Mouse (Mus musculus) limb, embryonic 12.5 days (tissue): ENCODE measurements around the gene Cyp2c37. TPM values are rescaled to one million over a fixed set of nuclear protein-coding genes. Genes with fewer than 3 reads are reported as not detected.
"Not testable (repeated sequence)": the region's sequence is repeated elsewhere in the genome, so short reads cannot be mapped to it uniquely, and the experiment has no call there.

Experiments
- ATAC-seq: fragments of 200-750 bp; cut with Nextera tagmentation; 2 replicates; pipeline ENCODE4 v1.8.0; 2017; ENCODE audit warnings: low read depth, moderate TSS enrichment; ENCODE audit not compliant: insufficient number of reproducible peaks, insufficient read depth, low FRiP score, low TSS enrichment
- H3K27ac ChIP-seq: fragments of 300-500 bp; sonication (generic); 2 replicates; pipeline ENCODE4 v1.5.1; 2016; ENCODE audit warnings: mild to moderate bottlenecking, moderate library complexity
- H3K27me3 ChIP-seq: fragments of 300-500 bp; sonication (generic); 2 replicates; pipeline ENCODE4 v1.6.1; 2016; ENCODE audit warnings: mild to moderate bottlenecking, moderate library complexity
- H3K36me3 ChIP-seq: fragments of 300-500 bp; sonication (generic); 2 replicates; pipeline ENCODE4 v1.6.1; 2016; ENCODE audit warnings: mild to moderate bottlenecking, moderate library complexity
- H3K4me1 ChIP-seq: fragments of 300-500 bp; sonication (generic); replicated peaks from 2 replicates; pipeline ENCODE4 v1.6.1; 2016
- H3K4me2 ChIP-seq: fragments of 300-500 bp; sonication (generic); 2 replicates; pipeline ENCODE4 v1.6.1; 2016; ENCODE audit warnings: mild to moderate bottlenecking, moderate library complexity
- H3K4me3 ChIP-seq: fragments of 300-500 bp; sonication (generic); replicated peaks from 2 replicates; pipeline ENCODE4 v1.5.1; 2016; ENCODE audit warnings: mild to moderate bottlenecking
- H3K9ac ChIP-seq: fragments of 300-500 bp; sonication (generic); replicated peaks from 2 replicates; pipeline ENCODE4 v1.6.1; 2016; ENCODE audit warnings: mild to moderate bottlenecking, moderate library complexity
- H3K9me3 ChIP-seq: fragments of 300-500 bp; sonication (generic); 2 replicates; pipeline ENCODE4 v1.6.1; 2016; ENCODE audit warnings: mild to moderate bottlenecking, moderate library complexity
- WGBS: fragments of 180-500 bp; shearing (Covaris S2); methylation state at CpG from one replicate; pipeline ENCODE4 v1.1.7; 2016; 5-methylcytosine and 5-hydroxymethylcytosine counted together
- polyA plus RNA-seq: library from polyadenylated mRNA; unstranded; fragments of >200 nt; fragmentation: Nextera tagmentation; extraction: Ambion mirVana; gene quantifications from 2 replicates; pipeline ENCODE4 v1.2.1, GENCODE M21; 2016

Cyp2c37 gene
- not detected in 2 replicates for polyA plus RNA-seq

- H3K4me3 ChIP-seq, H3K27ac ChIP-seq, H3K9me3 ChIP-seq, H3K36me3 ChIP-seq, H3K27me3 ChIP-seq, H3K4me1 ChIP-seq, ATAC-seq, H3K9ac ChIP-seq, H3K4me2 ChIP-seq: not testable (repeated sequence)
- WGBS, result 97% methylated on average over 1 of the region's 1 CpGs
These were observed at the start of gene Cyp2c37 for GRCm38 (mm10) chr19:39992140-39992539. TSS of gene Cyp2c37 (plus strand) at chr19:39992424.

DNA sequence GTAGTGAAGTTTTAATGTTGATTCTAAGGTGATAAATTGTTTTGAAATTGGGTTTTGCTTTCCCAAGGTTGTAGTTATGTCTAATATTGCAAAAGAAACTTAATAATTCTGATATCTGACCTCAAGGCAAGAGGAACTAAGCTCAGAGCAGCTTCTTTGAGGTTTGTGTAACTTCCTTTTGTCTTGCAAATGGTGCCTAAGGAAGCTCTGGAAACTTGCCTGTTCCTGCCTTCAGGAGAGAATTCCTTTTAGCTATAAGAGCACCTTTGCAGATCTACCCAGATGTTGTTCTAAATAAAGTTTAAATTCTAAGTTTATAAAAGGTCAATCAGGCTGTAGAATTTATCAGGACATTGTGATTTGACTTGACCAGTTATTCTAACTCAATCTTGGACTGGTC lies 31.4 kb upstream of the Cyp2c37 start:
- not testable (repeated sequence) for ATAC-seq, H3K27me3 ChIP-seq, H3K36me3 ChIP-seq, H3K9ac ChIP-seq, H3K4me2 ChIP-seq, H3K27ac ChIP-seq, H3K4me1 ChIP-seq, H3K4me3 ChIP-seq
- peaks cover 13% of the 10 kb centered on the region for H3K9me3 ChIP-seq

DNA sequence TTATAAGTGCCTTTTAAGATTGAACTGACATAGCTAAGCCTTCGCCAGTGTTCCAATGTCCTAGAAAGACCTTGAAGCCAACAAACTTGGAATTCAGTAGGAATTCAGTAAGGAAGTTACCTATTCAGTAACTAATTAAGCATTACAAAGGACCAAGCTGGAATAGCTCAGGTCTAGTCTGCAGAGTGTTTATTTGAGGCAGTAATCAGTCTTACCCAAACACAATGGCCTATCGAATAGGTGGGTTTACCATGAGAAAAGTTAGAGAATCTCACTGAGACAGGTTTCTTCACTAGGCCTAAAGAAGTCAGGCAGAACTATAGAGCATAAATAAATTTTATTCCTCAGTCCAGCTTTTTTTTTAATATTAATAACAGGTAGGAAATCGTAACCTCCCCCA lies 21.1 kb upstream of the Cyp2c37 start:
- H3K27me3 ChIP-seq, ATAC-seq, H3K27ac ChIP-seq, H3K36me3 ChIP-seq, H3K4me1 ChIP-seq, H3K9ac ChIP-seq, H3K4me2 ChIP-seq, H3K4me3 ChIP-seq: not testable (repeated sequence)
- peaks cover 13% of the 10 kb centered on the region; the same call in 1 of the 2 replicates for H3K9me3 ChIP-seq
- WGBS, result 88% methylated on average over 3 of the region's 3 CpGs

DNA sequence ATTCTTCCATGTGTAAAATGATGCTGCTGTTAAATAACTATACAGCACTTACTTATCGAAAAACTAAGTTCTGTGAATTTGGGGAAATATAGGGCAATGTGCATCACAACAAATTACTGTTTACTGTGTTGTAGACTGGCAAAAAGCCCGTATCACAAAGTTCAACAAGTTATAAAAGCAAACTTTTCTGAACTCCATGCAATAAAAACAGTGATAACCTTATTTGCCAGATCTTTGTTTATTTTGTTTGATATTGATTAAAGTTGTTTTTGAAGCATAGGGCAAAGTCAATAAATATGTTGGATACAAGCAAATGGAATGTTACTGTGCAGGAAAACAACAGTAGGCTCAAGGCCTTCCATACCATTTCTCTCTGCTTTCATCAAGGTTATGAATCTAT lies 2.8 kb upstream of the Cyp2c37 start:
- Histone ChIP-seq H3K9ac (no peak overlapping the region), H3K4me2 (no peak overlapping the region), H3K4me1 (no peaks in the 10 kb centered on the region), H3K27me3 (no peaks in the 10 kb centered on the region), H3K36me3 (no peaks in the 10 kb centered on the region), H3K4me3 (no peak overlapping the region), H3K27ac (no peak overlapping the region), H3K9me3 (no peaks in the 10 kb centered on the region)
- 66% methylated on average over 2 of the region's 2 CpGs for WGBS
- ATAC-seq, result no peak

Other genes starting within 250 kb of the Cyp2c37 start
- gene Cyp2c40, start 179.6 kb upstream of the Cyp2c37 start, polyA plus RNA-seq, result not detected in 2 replicates
- not detected in 2 replicates for gene Cyp2c69, start 105.6 kb upstream of the Cyp2c37 start, polyA plus RNA-seq
- not detected in 2 replicates for gene Cyp2c54, start 81.4 kb downstream of the Cyp2c37 start, polyA plus RNA-seq
- gene Cyp2c50, start 97.3 kb downstream of the Cyp2c37 start, polyA plus RNA-seq, result not detected in 2 replicates
- gene Cyp2c70, start 194.9 kb downstream of the Cyp2c37 start, polyA plus RNA-seq, result not detected in 2 replicates